Mouse (Mus musculus): ENCODE results near the gene Aff3.

GRCm38 (mm10) chr1:38261076-38261475, 403.7 kb downstream of the Aff3 start:
- TF ChIP-seq POLR2A (IDR thresholded peaks at IDR 0.05; ENCODE audit: low read depth, low read length) (no peak), CTCF (conservative IDR thresholded peaks at IDR 0.05; ENCODE audit: insufficient read depth, insufficient read length, low read depth, low read length) (no peak)
